Mouse (Mus musculus): ENCODE results near the gene Gm29423.
"Not testable (repeated sequence)": the region's sequence is repeated elsewhere in the genome, so short reads cannot be mapped to it uniquely, and the experiment has no call there.

The Gm29423 gene

DNA sequence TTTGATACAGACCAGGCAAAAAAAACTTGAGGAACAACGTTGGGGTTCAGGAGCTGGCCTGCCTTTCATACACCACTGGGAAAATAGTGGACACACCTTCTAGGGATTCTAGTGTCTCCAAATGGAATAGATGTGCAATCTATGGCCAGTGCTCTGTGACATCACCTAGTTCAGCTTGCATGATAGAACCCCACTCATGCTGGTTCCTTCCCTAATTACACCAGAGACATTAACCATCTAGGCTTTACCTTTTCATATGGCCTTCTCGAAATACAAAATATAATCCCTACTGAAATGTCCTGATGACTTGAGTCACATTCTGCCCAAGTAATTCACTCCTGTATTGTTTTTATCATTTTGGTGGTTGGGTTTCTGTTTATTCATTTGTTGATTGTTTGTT lies at the start of gene Gm29423, which contains the start of gene Gm29644:
Gm29423 (minus strand) TSS at position 101 of the 400 bp plus-strand sequence.
Gm29644 (minus strand) TSS at position 157 of the 400 bp plus-strand sequence.
- DNase-seq = not testable (repeated sequence)

DNA sequence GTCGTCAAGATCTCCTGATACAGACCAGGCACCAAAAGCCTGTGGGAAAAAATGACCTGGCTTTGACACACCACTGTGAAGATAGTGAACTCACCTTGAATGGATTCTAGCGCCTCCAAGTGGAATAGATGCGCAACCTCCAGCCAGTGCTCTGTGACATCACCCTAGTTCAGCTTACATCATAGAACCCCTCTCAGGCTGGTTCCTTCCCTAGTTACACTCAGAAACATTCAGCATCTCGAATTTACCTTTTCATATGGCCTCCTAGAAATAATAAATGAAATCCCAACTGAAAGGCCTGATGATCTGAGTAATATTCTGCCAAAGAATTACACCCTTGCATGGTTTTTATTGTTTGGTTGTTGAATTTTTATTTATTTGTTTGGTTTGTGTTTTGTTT lies 29.5 kb downstream of the Gm29423 start, which contains the start of gene Gm21118:
Gm21118 (minus strand) TSS at position 101 of the 400 bp plus-strand sequence.
- not testable (repeated sequence) for DNase-seq

Measured in lung, postnatal 10 days (tissue).